ENCODE assay signal across 8 mouse cellular contexts in the genomic region with DNA sequence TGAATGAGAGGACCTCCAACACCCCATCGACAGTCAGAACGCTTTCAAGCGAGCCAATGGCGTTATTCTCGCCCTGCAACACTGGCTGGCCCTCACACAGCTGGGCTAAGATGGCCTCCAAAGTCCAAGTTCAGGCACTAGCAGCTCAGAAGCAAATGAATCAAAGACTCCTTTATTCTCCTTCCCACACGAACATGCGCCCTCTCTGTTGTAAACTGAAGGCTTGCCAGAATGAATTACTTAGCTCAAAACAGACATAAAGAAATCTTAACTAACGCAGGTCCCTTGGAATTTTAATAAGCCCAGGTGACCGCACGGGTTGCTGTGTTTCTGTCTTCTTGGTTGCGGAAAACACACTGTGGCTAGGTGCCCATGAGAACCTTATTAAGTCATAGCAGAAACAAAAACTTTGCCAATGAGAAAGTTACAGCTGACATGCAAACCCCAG. TPM values are rescaled to one million over a fixed set of nuclear protein-coding genes. Genes with fewer than 3 reads are reported as not detected.
A peak's percentile ranks its signal among the peaks of the same experiment; 100 is the strongest.
DNase-seq lines count a peak whose midpoint lies in the region; ATAC-seq lines count a peak whose summit lies in the region.

No protein-coding gene starts in this region.

- no peaks in the 10 kb centered on the region for H3K9me3 ChIP-seq in forebrain, embryonic 14.5 days (replicated peaks; ENCODE audit: control insufficient read depth, low read length)
- no peaks in the 10 kb centered on the region for H3K9me3 ChIP-seq in limb, embryonic 13.5 days

- 5% methylated on average over 11 of the region's 11 CpGs for WGBS in forebrain, embryonic 14.5 days
- WGBS in limb, embryonic 13.5 days: 49% methylated on average over 11 of the region's 11 CpGs

- peak overlapping the region; percentile 76; the same call in 1 of the 2 replicates for H3K27ac ChIP-seq in forebrain, embryonic 14.5 days (ENCODE audit: low read depth, low read length)
- peak overlapping the region; percentile 89 for H3K27ac ChIP-seq in limb, embryonic 13.5 days

- H3K4me3 ChIP-seq in forebrain, embryonic 14.5 days (ENCODE audit: low read depth, low read length): no peak overlapping the region
- H3K4me3 ChIP-seq in limb, embryonic 13.5 days: no peak overlapping the region

- no peak overlapping the region for H3K9ac ChIP-seq in forebrain, embryonic 14.5 days (ENCODE audit: low read length)
- no peak overlapping the region for H3K9ac ChIP-seq in limb, embryonic 13.5 days

- H3K4me1 ChIP-seq in forebrain, embryonic 14.5 days (ENCODE audit: control insufficient read depth, insufficient read depth, low read length): peaks cover 26% of the 10 kb centered on the region
- H3K4me1 ChIP-seq in limb, embryonic 13.5 days: peaks cover 81% of the 10 kb centered on the region

- peak; percentile 14 for DNase-seq in kidney, adult 18-20 months
- no peak for DNase-seq in kidney, postnatal 14 days
- peak; percentile 83 for DNase-seq in brain, adult 2 months (ENCODE audit: low read depth, low spot score)
- DNase-seq in forebrain, embryonic 14.5 days (ENCODE audit: low spot score): peak; percentile 81
- no peak for DNase-seq in spleen, postnatal 14 days (ENCODE audit: low spot score in 2 of 2)
- no peak for DNase-seq in natural killer cell, adult 2 months (ENCODE audit: low spot score in 2 of 2)

- ATAC-seq in forebrain, embryonic 14.5 days: peak; percentile 73
- ATAC-seq in limb, embryonic 13.5 days (ENCODE audit: low FRiP score, low read depth): peak; percentile 62
- ATAC-seq in CD4-positive, CD25-positive, alpha-beta regulatory T cell, adult 4 months: no peak

- H3K4me2 ChIP-seq in forebrain, embryonic 14.5 days (ENCODE audit: low read length): no peak overlapping the region
- peak overlapping the region; percentile 42 for H3K4me2 ChIP-seq in limb, embryonic 13.5 days (replicated peaks)

- no peaks in the 10 kb centered on the region for H3K27me3 ChIP-seq in forebrain, embryonic 14.5 days (replicated peaks; ENCODE audit: control insufficient read depth, insufficient read depth, low read length)
- H3K27me3 ChIP-seq in limb, embryonic 13.5 days: no peaks in the 10 kb centered on the region

- no peaks in the 10 kb centered on the region for H3K36me3 ChIP-seq in forebrain, embryonic 14.5 days (ENCODE audit: control insufficient read depth, insufficient read depth, low read length)
- H3K36me3 ChIP-seq in limb, embryonic 13.5 days: no peaks in the 10 kb centered on the region

RNA-seq across cellular contexts. Expression of gene Gab1, which starts 10.4 kb away (rescaled TPM):
- 15.4 and 15.8 TPM in 2 replicates for polyA plus RNA-seq in forebrain, embryonic 14.5 days (2014; fragmentation: Nextera tagmentation; extraction: Ambion mirVana)
- polyA plus RNA-seq in limb, embryonic 13.5 days (2015; fragmentation: Nextera tagmentation; extraction: Ambion mirVana): 21.9 and 24.3 TPM in 2 replicates
- not detected for polyA plus RNA-seq in CD4-positive, CD25-positive, alpha-beta regulatory T cell, adult 4 months (2017; shearing (Covaris generic))

Comparison
In these comparisons a context has a peak if more than half of its experiments do, and no peak if none do; other contexts are left out.
1. DNase-seq: peak in kidney, adult 18-20 months (single experiment), brain, adult 2 months (single experiment) and forebrain, embryonic 14.5 days (single experiment); none in kidney, postnatal 14 days (single experiment), spleen, postnatal 14 days (0 of 2) and natural killer cell, adult 2 months (0 of 2).
2. RNA of gene Gab1, which starts 10.4 kb away (polyA plus RNA-seq): 21.9 to 24.3 TPM in limb, embryonic 13.5 days and 15.4 to 15.8 TPM in forebrain, embryonic 14.5 days; not detected in CD4-positive, CD25-positive, alpha-beta regulatory T cell, adult 4 months; every median in the first group is over 10 times any median in the second.